Mouse (Mus musculus): ENCODE data around the gene Hist1h1t. TPM values are rescaled to one million over a fixed set of nuclear protein-coding genes. Genes with fewer than 3 reads are reported as not detected.
A peak's percentile ranks its signal among the peaks of the same experiment; 100 is the strongest.
"Not testable (repeated sequence)": the region's sequence is repeated elsewhere in the genome, so short reads cannot be mapped to it uniquely, and the experiment has no call there.

The Hist1h1t gene
- total RNA-seq, 2 experiments from 2014 or later = not detected

DNA sequence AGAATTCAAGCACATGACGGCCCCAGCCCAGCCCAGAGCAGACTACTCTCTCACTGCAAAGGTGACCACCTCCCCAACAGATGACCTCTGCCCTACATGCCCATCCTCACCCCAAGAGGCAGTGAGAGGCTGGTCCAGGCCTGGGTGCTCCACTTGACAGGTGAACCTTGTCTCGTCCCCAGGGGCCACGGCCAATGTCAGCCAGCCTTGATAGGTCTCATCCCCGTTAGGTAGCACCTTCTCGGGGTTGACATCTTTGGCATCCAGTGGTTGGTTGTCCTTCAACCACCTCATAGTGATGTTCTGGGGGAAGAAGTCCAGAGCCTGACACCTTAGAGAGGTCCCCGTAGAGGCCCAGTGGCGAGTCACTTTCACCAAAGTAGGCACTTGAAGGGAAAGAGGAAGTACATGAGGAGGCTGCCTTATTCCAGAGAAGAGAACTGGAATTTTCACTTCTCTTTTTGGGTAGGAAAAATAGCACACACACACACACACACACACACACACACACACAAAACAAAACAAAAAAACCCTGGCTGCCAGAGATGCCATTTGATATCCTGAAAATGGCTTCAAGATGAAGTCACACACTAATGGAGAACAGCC, 10.2 kb downstream of the Hist1h1t start:
- Histone ChIP-seq H3K27ac (no peak overlapping the region), H3K4me3 (no peak overlapping the region)
- no peak for DNase-seq (ENCODE audit: low spot score in 2 of 2)
- TF ChIP-seq CTCF (conservative IDR thresholded peaks at IDR 0.05) = no peak

DNA sequence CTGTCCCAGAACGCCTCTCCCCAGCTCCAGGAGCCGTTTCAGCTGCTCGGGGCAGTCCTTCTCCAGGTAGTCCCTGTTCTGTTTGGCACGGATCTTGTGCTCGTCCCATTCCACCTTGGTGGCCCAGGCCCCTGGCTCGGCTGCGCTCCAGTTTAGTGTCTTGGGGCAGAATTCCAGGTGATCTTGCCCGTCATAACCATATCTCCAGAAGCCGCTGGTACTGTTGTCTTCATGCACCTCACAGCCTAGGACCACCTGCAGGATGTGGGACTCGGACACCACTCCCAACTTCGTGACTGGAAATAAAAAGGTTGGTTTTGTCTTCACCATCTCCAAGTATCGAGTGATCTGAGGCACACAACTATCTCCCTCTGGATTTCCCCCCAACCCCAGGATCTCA, 11.2 kb downstream of the Hist1h1t start:
- no peak for TF ChIP-seq CTCF (conservative IDR thresholded peaks at IDR 0.05)
- Histone ChIP-seq H3K4me3 (no peak overlapping the region), H3K27ac (no peak overlapping the region)
- no peak for DNase-seq (ENCODE audit: low spot score in 2 of 2)

GRCm38 (mm10) chr13:23708041-23708440, 12.4 kb downstream of the Hist1h1t start:
- TF ChIP-seq CTCF (conservative IDR thresholded peaks at IDR 0.05) = no peak
- Histone ChIP-seq H3K27ac (no peak overlapping the region), H3K4me3 (no peak overlapping the region)
- no peak for DNase-seq (ENCODE audit: low spot score in 2 of 2)

DNA sequence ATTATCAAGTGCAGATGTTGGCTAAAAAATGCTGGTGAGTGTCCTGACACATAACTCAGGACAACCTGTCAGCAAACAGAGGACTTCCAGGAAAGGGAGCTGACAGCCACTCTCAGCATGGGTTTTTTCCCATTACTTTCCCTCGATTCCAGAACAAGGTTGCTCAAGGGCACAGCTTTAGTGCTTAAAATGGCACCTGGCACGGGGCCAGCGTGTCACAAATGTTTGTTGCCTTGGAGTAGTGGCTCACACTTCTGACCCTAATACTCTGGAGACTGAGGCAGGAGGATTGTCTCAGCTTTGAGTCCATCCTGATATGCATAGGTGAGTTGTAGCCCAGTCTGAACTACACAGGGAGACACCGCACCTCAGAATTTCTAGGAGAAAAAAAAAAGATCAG, 13.0 kb downstream of the Hist1h1t start:
- Histone ChIP-seq H3K27ac (no peak overlapping the region), H3K4me3 (no peak overlapping the region)
- no peak for DNase-seq (ENCODE audit: low spot score in 2 of 2)
- no peak for TF ChIP-seq CTCF (conservative IDR thresholded peaks at IDR 0.05)

DNA sequence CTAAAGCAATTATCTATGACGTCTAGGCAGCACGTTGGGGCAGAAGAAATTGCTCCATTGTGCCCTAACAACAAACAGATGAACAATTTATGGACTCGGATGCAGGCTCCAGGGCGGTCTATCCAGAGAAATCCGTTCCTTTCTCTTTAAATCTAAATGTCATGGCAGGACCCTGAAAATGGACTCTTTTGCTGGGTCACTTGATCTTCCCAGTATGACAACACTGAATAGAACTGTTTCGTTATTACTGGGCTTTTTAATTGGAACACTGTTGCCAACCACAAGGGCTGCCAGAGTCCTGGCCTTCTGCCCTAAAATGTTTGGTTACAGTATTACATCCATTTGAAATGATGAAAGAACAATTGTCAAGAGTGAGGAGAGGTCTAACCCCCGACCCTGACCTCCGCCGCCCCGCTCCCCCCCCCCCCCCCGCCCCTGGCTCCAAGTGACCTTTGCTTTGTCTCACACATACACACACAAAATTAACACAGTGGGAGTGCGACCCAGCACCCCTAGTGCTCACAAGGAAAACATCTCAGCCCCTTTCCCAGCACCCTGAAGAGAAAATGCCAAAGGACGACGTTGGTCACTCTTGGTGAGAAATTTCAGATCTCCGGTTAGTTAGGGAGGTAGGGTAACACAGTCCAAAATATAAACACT, 14.2 kb downstream of the Hist1h1t start:
- peak overlapping the region; percentile 61 for H3K4me3 ChIP-seq
- DNase-seq (ENCODE audit: low spot score in 2 of 2) = no peak
- TF ChIP-seq CTCF (conservative IDR thresholded peaks at IDR 0.05) = no peak
- peak overlapping the region; percentile 77 for H3K27ac ChIP-seq

DNA sequence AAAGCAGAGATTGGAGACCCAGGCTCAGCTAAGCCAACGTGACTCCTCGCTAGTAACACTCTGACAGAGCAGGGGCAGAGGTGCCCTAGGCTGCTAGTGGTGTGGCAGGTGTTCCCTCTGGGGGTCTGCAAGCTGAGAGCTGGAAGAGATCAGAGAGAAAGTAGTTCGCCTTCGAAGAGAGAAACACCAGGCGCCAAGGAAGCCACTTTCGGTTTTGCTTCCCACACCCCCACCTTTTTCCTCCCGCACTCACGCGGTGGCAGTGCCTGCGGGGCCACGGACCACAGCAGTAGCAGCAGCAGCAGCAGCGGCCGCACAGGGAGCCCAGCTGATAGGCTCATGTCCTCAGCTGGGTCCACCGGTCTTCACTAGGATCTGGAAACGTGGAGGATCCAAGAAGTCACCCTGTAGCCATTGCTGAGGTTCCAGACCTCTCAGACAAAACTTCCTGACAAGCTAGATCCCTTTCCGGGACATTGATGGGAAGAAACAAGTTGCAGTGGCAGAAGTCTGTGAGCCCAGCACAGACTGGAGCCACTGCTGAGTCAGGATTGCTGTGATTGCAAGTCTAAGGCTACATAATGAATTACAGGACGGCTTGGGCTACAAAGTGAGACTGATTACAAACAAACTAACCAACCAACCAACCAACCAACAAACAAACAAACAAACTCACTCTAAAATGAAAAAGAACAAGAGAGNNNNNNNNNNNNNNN, 14.9 kb downstream of the Hist1h1t start, which contains the start of gene Hfe:
Gene Hfe, minus strand, starts transcription at position 481 of the 716 bp plus-strand sequence.
- Histone ChIP-seq H3K4me3 (peak within 1 kb of the TSS; percentile 61), H3K27ac (peak within 1 kb of the TSS; percentile 77)
- TF ChIP-seq CTCF (conservative IDR thresholded peaks at IDR 0.05) = no peak
- no peak for DNase-seq (ENCODE audit: low spot score in 2 of 2)

DNA sequence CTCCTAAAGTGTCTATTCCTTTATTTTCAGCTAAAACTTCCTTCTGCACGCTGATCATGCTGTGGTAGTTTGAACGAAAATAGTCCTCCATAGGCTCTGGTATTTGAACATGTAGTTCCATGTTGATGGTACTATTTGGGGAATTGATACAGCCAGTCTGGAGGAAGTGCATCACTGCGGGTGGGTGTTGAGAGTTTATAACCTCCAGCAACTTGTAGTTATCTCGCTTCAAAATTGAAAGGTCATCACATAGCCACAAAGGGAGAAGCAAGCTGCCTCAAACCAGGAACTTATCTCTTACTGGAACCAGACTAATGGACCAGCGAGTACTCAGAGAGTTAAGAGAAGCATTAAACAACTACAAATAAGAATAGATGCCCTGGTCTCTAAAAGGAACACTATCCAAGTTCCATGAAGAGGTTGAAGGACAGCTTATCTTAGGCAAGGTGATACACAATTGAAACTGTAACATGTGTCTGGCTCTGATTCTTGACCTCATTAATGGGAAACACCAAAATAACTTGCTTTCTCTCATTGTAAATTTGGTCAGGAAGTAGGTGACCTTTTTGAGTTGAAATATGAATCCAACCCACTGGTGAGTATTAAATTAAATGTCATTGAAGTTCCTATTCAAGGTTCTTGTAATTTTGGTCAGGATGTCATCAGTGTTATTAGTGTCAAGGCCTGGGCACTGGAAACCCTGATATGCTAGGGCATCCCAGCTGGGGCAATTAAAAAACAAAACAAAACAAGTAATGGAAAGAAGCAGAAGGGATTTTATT, 20.8 kb downstream of the Hist1h1t start:
- no peak overlapping the region for H3K27ac ChIP-seq
- no peak for TF ChIP-seq CTCF (conservative IDR thresholded peaks at IDR 0.05)

DNA sequence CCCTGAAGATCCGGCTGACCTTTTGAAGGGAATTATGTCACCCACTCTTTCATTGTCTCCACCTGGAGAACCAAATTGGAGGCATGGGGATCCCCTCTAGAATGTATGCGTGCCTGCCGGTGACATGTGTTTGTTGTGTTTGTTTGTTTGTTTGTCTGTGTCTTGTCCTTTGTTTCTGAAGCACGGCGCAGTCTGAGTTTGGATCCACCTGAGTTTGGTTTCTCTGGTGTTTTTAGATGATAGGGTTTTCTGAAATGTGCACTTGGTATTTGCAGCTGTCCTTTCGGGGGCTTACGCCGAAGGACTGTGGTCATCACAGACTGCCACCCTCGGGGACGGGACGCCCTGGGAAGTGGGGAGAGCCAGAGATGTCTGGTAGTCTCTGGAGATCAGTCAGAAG, 21.6 kb downstream of the Hist1h1t start:
- H3K4me3 ChIP-seq = no peak overlapping the region
- TF ChIP-seq CTCF (conservative IDR thresholded peaks at IDR 0.05) = no peak
- H3K27ac ChIP-seq = no peak overlapping the region
- no peak for DNase-seq (ENCODE audit: low spot score in 2 of 2)

More for the DNA sequence above, 20.8 kb downstream of the Hist1h1t start:
- no peak for DNase-seq (ENCODE audit: low spot score in 2 of 2)
- no peak overlapping the region for H3K4me3 ChIP-seq

GRCm38 (mm10) chr13:23717593-23718245, 22.1 kb downstream of the Hist1h1t start:
- not testable (repeated sequence) for H3K4me3 ChIP-seq; DNase-seq (ENCODE audit: low spot score in 2 of 2); H3K27ac ChIP-seq

DNA sequence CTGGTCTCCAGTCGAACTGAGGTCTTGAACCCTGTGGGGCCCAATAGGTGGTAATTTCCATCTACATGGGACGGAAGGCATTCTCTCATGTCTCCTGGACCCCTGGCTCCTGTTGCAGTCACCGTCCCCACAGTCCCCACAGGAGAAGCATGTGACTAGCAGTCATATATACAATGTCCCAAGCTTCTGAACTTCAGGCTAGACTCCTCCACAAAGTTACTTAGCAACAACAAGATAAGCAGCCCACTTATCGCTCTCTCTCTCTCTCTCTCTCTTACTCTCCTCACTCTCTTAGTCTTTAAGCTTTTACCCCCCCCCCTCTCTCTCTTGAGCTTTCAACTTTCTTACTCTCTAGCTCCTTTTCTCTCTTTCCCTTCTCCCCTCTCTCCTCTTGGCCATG, 28.6 kb downstream of the Hist1h1t start:
- no peak for DNase-seq (ENCODE audit: low spot score in 2 of 2)
- Histone ChIP-seq H3K4me3 (no peak overlapping the region), H3K27ac (no peak overlapping the region)
- no peak for TF ChIP-seq CTCF (conservative IDR thresholded peaks at IDR 0.05)

DNA sequence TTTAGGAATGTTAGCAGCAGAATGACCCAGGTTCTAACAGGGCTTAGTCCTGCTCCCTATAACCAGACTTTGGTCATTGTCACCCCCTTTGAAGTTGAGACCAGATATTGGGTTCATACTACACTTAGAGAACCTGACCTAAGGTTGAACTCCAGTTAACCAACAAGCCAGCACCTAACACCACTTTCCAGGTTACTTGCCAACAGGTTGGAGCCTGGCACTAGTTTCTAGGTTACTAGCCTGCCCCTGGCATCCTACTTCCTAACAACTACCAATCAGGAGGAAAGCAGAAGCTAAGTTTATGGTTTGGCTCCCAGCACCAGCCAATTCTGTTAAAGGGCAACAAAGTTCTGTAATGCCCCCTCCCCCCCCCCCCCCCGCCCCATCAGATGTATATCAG, 29.6 kb downstream of the Hist1h1t start:
- DNase-seq (ENCODE audit: low spot score in 2 of 2) = no peak
- no peak for TF ChIP-seq CTCF (conservative IDR thresholded peaks at IDR 0.05)
- Histone ChIP-seq H3K27ac (no peak overlapping the region), H3K4me3 (no peak overlapping the region)

DNA sequence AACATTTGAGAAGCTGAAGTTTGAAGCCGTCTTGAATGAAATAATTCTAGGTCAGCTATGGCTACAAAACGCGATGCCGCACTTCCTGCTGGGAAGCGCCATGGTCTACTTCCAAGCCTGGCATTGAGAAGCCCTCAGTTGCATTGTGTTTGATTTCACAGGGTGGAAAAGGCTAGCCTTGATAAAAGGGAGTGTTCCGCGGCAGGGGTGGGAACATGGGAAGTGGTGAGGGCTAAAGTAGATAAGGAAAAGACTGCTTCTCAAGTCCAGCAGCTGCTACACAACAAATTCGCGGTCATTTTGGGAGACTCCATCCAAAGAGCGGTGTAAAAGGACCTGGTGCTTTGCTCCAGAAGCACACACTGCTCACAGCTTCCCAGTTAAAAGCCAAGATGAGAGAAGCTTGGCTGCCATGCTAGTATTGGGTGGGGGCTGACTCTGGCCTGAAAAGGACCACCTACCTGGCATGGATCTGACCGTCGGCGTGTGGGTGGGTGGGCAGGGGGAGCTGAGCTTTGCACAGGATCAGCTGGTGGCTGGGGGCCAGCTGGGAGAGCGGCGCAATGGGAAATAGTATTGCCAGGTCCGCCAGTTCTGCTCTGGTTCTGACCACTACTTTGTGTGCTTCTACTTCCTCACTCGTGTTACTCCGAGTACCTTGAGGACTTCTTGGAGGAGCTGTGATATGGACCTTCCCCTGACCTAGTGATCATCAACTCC, 33.0 kb downstream of the Hist1h1t start:
- no peak for DNase-seq (ENCODE audit: low spot score in 2 of 2)
- TF ChIP-seq CTCF (conservative IDR thresholded peaks at IDR 0.05) = no peak
- no peak overlapping the region for H3K4me3 ChIP-seq
- peak overlapping the region; percentile 14; the same call in 1 of the 2 replicates for H3K27ac ChIP-seq

Measured in layer of hippocampus, adult 2 months (tissue).